In genomic region chr1:60343630-60344455, GRCm38 (mm10) we compare ENCODE assay signal across 7 mouse cellular contexts. TPM values are rescaled to one million over a fixed set of nuclear protein-coding genes. Genes with fewer than 3 reads are reported as not detected.
A peak's percentile ranks its signal among the peaks of the same experiment; 100 is the strongest.
DNase-seq lines count a peak whose midpoint lies in the region; ATAC-seq and TF ChIP-seq lines count a peak whose summit lies in the region.

No protein-coding gene starts in this region.

- no peak for TF ChIP-seq CTCF in spleen, adult 2 months (IDR thresholded peaks at IDR 0.05; ENCODE audit: extremely low read depth, insufficient read depth, insufficient read length, insufficient replicate concordance)
- no peak for TF ChIP-seq CTCF in embryonic fibroblast, embryonic 13.5 days (IDR thresholded peaks at IDR 0.05; ENCODE audit: borderline replicate concordance, insufficient read depth, low read length)

- no peak for ATAC-seq in limb, embryonic 15.5 days (ENCODE audit: insufficient number of reproducible peaks, low FRiP score, low TSS enrichment, low read depth)
- peak; percentile 1; the same call in 1 of the 2 replicates for ATAC-seq in stomach, embryonic 15.5 days (ENCODE audit: insufficient read depth, low FRiP score, low read depth)

- H3K4me2 ChIP-seq in limb, embryonic 15.5 days, result peak overlapping the region; percentile 67
- peak overlapping the region; percentile 70 for H3K4me2 ChIP-seq in stomach, embryonic 15.5 days

- peaks cover 4% of the 10 kb centered on the region; the same call in 1 of the 2 replicates for H3K36me3 ChIP-seq in spleen, adult 2 months (ENCODE audit: control insufficient read depth, insufficient read depth, low read length)
- peaks cover 5% of the 10 kb centered on the region for H3K36me3 ChIP-seq in limb, embryonic 15.5 days
- H3K36me3 ChIP-seq in stomach, embryonic 15.5 days, result 0 out of 2 replicates have a peak, but pooled peaks cover under 1% of the 10 kb centered on the region

- peak overlapping the region; percentile 49 for H3K9ac ChIP-seq in limb, embryonic 15.5 days
- H3K9ac ChIP-seq in stomach, embryonic 15.5 days, result peak overlapping the region; percentile 49; the same call in 1 of the 2 replicates

- no peaks in the 10 kb centered on the region for H3K9me3 ChIP-seq in limb, embryonic 15.5 days
- no peaks in the 10 kb centered on the region for H3K9me3 ChIP-seq in stomach, embryonic 15.5 days

- 17% methylated on average over 14 of the region's 14 CpGs for WGBS in spleen, adult 2 months
- 13% methylated on average over 14 of the region's 14 CpGs for WGBS in limb, embryonic 15.5 days
- 10% methylated on average over 14 of the region's 14 CpGs for WGBS in stomach, embryonic 15.5 days

- TF ChIP-seq POLR2A in spleen, adult 2 months (IDR thresholded peaks at IDR 0.05; ENCODE audit: low read depth, low read length), result no peak
- TF ChIP-seq POLR2A in embryonic fibroblast, embryonic 13.5 days (IDR thresholded peaks at IDR 0.05; ENCODE audit: low read depth, low read length), result no peak; the same call in 1 of the 2 replicates

- no peaks in the 10 kb centered on the region for H3K27me3 ChIP-seq in spleen, adult 2 months (ENCODE audit: control insufficient read depth, insufficient read depth, low read length)
- H3K27me3 ChIP-seq in limb, embryonic 15.5 days, result no peaks in the 10 kb centered on the region
- no peaks in the 10 kb centered on the region for H3K27me3 ChIP-seq in stomach, embryonic 15.5 days (replicated peaks)

- peak overlapping the region; percentile 82 for H3K27ac ChIP-seq in spleen, adult 2 months (ENCODE audit: insufficient read depth, low read length)
- H3K27ac ChIP-seq in embryonic fibroblast, embryonic 13.5 days (ENCODE audit: insufficient read depth, low read length), result peak overlapping the region; percentile 95
- peak overlapping the region; percentile 95 for H3K27ac ChIP-seq in limb, embryonic 15.5 days
- H3K27ac ChIP-seq in stomach, embryonic 15.5 days, result peak overlapping the region; percentile 94

- peak overlapping the region; percentile 77 for H3K4me3 ChIP-seq in spleen, adult 2 months (ENCODE audit: extremely low read depth, insufficient read depth, insufficient read length)
- H3K4me3 ChIP-seq in embryonic fibroblast, embryonic 13.5 days (ENCODE audit: insufficient read depth, low read length), result peak overlapping the region; percentile 56
- peak overlapping the region; percentile 66 for H3K4me3 ChIP-seq in limb, embryonic 15.5 days
- H3K4me3 ChIP-seq in stomach, embryonic 15.5 days (replicated peaks), result peak overlapping the region; percentile 69

- DNase-seq in spleen, adult 2 months (ENCODE audit: low read depth in 1 of 2, low spot score in 2 of 2), result no peak
- no peak for DNase-seq in spleen, postnatal 14 days (ENCODE audit: low spot score in 2 of 2)
- no peak for DNase-seq in right cerebral cortex, postnatal 25 days
- no peak for DNase-seq in frontal cortex, postnatal 10 days (ENCODE audit: low spot score in 2 of 2)

- no peaks in the 10 kb centered on the region for H3K4me1 ChIP-seq in spleen, adult 2 months (ENCODE audit: control insufficient read depth, insufficient read depth, insufficient read length)
- H3K4me1 ChIP-seq in embryonic fibroblast, embryonic 13.5 days (ENCODE audit: control insufficient read depth, insufficient read depth, low read length), result 0 out of 2 replicates have a peak, but pooled peaks cover 4% of the 10 kb centered on the region
- H3K4me1 ChIP-seq in limb, embryonic 15.5 days, result peaks cover 7% of the 10 kb centered on the region
- H3K4me1 ChIP-seq in stomach, embryonic 15.5 days, result no peaks in the 10 kb centered on the region; the same call in 1 of the 2 replicates

RNA-seq across cellular contexts. Expression of gene Cyp20a1, which starts 0.7 kb away (rescaled TPM):
- polyA plus RNA-seq in spleen, adult 2 months (2012; rRNA removed), result 1.9 and 2.5 TPM in 2 replicates
- 62.9 and 72.8 TPM in 2 replicates for polyA plus RNA-seq in embryonic fibroblast, embryonic 13.5 days (2011; ENCODE audit: insufficient read length, low read depth, missing spikeins)
- polyA plus RNA-seq in limb, embryonic 15.5 days (2015; fragmentation: Nextera tagmentation; extraction: Ambion mirVana), result 23.1 and 24.1 TPM in 2 replicates
- polyA plus RNA-seq in stomach, embryonic 15.5 days (2015; fragmentation: Nextera tagmentation; extraction: Ambion mirVana), result 26.2 and 28.5 TPM in 2 replicates
